Mouse (Mus musculus) adrenal gland, adult 2 months (tissue): Measurements from ENCODE around the gene Exoc2. TPM values are rescaled to one million over a fixed set of nuclear protein-coding genes. Genes with fewer than 3 reads are reported as not detected.
A peak's percentile ranks its signal among the peaks of the same experiment; 100 is the strongest.

ENCODE experiments used
- DNase-seq: peaks from one replicate; pipeline ENCODE4 v3.0.0; 2021
- polyA plus RNA-seq: library from polyadenylated mRNA; depleted of rRNA; stranded (reverse); fragments of >200 nt; gene quantifications from 2 replicates; pipeline ENCODE4 v1.2.3, GENCODE M21; 2012
- total RNA-seq, 2 experiments: library from RNA; stranded (reverse); gene quantifications; 2 replicates each; pipeline ENCODE4 v1.2.3; 2021

The Exoc2 gene
- total and polyA plus RNA-seq, 3 experiments = 6.7 to 31.5 (median 29.3) TPM

- no peak for DNase-seq
These were observed 149.0 kb downstream of the Exoc2 start for GRCm38 (mm10) chr13:30824903-30825302.

DNA sequence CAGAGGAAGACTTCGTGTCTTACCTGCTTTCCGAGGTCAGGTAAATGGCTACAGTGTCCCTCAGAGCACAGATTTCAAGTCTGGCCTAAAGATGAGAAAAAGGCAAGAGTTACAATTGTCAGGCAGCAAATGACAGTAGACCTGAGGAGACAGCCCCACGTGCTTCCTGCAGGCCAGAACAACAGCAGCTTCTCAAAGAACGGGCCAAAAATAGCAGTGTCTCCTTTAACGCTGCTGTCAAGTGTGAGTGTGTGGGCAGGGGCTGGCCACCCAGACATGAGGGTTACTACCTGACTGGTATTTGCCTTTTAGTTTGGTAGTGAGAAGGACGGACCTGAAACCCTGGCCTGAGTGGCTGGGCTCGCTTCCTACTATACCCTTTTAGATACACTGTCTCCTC lies 153.3 kb downstream of the Exoc2 start:
- no peak for DNase-seq

GRCm38 (mm10) chr13:30819891-30820290 lies 154.0 kb downstream of the Exoc2 start:
- no peak for DNase-seq

- no peak for DNase-seq
These were observed 156.5 kb downstream of the Exoc2 start for GRCm38 (mm10) chr13:30817436-30817835.

GRCm38 (mm10) chr13:30814256-30814655 lies 159.6 kb downstream of the Exoc2 start:
- peak; percentile 46 for DNase-seq

- DNase-seq = no peak
These were observed 160.4 kb downstream of the Exoc2 start for GRCm38 (mm10) chr13:30813464-30813863.

- DNase-seq = peak; percentile 33
These were observed 164.7 kb downstream of the Exoc2 start for GRCm38 (mm10) chr13:30809240-30809639.

DNA sequence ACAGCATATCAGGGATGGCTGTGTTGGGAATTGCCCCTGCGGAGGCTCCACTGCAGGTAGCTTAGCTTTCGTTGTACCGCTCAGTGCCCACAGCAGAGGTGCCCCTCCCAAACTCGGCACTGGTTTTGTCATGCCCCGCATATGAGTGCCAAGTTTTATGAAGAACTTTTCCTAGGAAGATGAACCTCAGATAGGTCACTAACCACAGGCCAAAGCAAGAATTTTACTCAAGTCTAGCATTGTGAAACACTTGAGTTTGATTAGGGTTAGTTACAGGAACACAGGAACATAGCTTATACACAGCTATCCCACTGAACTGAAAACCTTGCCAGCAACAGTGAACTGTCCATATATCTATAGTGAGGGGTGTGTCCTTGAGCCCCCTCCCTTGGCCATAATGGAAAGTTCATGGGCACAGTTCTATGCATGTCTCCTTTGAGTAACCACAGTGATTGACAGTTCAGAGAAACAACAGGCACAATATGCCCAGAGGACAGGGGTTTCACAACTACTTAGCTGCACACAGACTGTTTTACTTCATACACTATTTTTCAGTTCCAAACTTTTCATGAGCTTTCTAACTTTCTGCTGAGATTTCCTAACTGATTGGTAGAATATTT lies 171.4 kb downstream of the Exoc2 start:
- no peak for DNase-seq

- DNase-seq = no peak
These were observed 172.0 kb downstream of the Exoc2 start for GRCm38 (mm10) chr13:30801886-30802285.

DNA sequence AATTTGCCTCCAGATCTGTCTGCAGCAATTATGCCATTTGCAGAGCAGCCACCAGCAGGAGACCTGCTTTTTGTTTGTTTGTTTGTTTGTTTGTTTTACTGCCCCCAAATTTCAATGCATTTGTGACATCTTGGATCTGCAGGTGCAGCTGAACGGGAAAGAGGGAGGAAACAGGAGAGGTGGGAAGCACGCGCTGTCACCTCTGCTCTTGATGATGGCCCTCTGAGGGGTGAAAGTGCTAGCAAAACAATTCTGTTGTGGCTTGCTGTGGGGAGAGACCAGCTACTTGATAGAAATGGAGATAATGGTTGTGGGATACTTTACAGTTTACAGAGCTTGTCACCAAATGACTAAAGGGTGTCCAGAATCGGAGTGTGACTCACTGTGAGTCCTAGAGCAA lies 177.9 kb downstream of the Exoc2 start:
- DNase-seq = no peak

DNA sequence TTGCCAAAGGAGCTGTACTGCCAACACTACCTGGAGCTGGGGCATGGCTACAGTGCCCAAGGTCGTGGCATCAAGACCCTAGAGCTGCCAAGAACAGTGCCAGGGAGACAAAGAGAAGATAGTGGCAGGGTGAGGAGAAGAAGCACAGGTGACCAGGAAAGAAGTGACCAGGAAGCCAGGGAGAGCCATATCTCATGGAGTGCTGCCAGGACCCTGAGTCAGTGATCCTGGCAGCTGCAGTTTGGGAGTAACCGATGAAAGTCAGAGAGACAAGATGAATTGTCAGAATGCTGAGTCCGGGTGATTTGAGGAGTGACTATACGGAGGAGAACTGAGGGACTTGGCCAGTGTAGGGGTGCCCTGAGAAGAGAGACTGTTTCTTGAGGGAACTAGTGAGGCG lies 180.3 kb downstream of the Exoc2 start:
- DNase-seq = peak; percentile 72

GRCm38 (mm10) chr13:30793196-30793595 lies 180.7 kb downstream of the Exoc2 start:
- no peak for DNase-seq

DNA sequence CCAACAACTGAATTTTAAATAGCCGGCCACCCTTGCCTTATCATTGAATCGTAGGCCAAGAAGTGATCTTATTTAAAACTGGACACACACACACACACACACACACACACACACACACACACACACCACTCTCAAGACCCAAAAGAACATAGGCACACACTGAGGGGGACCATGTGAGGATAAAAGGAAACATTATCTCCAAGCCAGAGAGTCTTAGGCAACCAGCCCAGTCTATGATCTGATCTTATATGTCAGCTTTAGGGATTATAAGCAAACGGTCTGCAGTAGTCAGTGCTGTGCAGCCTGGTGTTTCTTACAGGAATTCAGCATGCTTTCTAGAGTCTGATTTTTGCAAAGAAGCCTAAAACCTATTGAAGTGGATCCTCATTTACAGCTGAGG lies 181.2 kb downstream of the Exoc2 start:
- no peak for DNase-seq

- DNase-seq = no peak
These were observed 181.6 kb downstream of the Exoc2 start for GRCm38 (mm10) chr13:30792308-30792707.

DNA sequence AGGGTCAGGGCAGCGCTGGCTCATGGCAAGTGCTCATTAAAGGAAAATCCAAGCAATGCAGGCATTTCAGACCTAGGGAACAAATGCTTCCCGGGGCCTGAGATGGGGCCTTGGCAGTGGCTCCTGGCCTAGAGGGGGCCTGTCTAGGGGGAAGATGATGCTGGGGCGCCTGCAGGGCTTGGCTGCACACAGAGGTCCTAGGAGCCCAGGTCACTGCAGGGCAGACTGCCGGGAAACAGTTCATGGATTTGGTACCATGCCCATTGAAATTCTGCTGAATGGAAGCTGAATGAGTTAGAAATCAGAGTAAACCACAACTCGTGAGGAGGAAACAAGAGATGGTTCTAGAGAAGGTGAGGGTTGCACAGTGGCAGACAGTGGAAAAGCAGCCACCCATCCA lies 183.9 kb downstream of the Exoc2 start:
- no peak for DNase-seq

DNA sequence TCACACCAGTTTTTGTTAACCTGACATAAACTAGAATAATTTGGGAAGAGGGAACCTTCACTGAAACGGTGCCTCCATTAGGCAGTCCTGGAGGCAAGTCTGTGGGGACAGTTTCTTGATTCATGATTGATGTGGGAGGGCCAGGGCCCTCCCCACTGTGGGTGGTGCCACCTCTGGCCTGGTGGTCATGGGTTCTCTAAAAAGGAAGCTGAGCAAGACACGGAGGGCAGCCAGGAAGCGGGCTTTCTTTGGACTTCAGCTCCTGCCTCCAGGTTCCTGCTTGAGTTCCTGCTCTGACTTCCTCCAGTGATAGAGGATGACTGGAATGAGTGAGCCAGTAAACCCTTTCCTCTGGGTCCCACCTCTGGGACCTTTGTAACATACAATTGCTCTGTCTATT lies 185.5 kb downstream of the Exoc2 start:
- DNase-seq = no peak

DNA sequence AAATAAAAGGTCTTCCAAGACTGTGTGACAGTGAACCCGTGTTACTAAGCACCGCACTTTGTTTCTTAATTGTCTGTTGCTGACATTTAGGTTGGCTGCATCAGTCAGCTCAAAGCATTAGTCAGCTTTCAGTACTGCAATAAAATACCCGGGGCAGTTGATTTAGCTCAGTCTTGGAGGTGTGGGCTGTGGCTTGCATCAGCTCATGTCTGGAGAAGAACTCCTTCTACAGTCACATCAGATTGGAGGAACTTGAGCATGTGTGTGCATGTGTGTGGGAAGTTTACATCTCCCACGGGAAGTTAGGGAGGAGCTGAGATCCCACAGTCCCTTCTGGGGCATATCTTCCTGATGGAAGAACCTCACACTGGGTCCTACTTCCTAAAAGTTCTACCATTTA lies 185.9 kb downstream of the Exoc2 start:
- DNase-seq = peak; percentile 8

DNA sequence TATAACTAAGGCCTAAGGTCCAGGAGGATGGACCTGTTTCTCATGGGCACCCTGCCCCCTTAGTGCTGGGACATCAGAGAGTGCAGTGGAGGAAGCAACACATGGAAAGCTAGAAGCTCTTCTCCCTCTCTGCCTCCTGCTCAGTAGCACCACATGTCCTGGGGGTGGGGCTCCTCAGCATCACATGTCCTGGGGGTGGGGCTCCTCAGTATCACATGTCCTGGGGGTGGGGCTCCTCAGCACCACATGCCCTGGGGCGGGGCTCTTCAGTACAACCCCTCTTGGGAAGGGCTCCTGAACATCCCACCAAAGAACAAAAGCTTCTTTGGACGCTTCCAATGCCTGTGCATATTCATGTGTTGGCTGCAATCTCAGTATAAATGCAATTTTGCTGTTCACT lies 186.3 kb downstream of the Exoc2 start:
- DNase-seq = no peak

GRCm38 (mm10) chr13:30787036-30787320 lies 186.9 kb downstream of the Exoc2 start:
- no peak for DNase-seq

GRCm38 (mm10) chr13:30786235-30787035 lies 187.5 kb downstream of the Exoc2 start:
- peak; percentile 15 for DNase-seq

- DNase-seq = peak; percentile 14
These were observed 188.4 kb downstream of the Exoc2 start for GRCm38 (mm10) chr13:30785423-30786040.

- no peak for DNase-seq
These were observed 191.5 kb downstream of the Exoc2 start for GRCm38 (mm10) chr13:30782419-30782818.

DNA sequence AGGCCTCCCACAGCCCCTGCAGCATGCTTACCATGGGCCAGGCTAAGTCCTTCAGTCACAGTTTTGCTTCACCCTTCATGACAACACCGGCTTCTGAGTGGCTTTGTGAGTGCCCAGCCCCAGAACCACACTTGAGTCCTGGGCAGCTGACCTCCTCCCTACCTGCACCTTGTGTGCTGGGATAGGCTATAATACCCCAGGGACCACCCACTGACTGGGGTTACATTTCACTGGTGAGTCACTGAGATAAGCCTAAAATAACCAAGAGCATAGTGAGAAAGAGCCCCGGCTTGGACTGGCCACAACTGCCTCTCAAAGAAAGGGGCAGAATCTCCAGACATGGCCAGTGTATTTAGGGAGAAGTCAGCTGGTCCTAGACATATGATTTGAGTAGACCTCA lies 192.0 kb downstream of the Exoc2 start:
- DNase-seq = no peak
